In the genomic region with DNA sequence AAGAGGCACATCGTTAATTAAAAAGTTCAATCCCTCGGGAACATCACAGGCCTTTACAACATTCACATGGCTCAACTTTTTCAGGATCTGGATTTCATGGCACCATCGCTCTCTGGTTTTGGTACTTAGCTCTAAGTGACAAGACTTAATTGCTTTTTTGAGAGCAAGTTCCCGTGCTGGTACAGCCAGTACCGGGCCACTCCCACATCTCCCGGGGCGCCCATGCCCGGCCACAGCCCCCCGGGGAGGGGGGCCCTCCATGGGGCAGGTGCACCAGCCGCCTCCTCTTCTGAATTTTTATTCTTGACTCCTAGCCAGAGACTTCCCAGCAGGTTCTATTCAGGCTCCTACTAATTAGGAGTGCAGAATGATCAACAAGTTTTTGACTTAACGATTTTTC, we compare ENCODE assay signal across 25 mouse cellular contexts. TPM values are rescaled to one million over a fixed set of nuclear protein-coding genes. Genes with fewer than 3 reads are reported as not detected.
A peak's percentile ranks its signal among the peaks of the same experiment; 100 is the strongest.
DNase-seq lines count a peak whose midpoint lies in the region; ATAC-seq and TF ChIP-seq lines count a peak whose summit lies in the region.
"Had no signal": no experiment of that assay in that cellular context is flagged by ENCODE, and none has a peak within 500 bp of the region (broad histone marks: within the 10 kb centered on the region; RNA-seq: fewer than 3 reads in every experiment).

No protein-coding gene starts in this region.

- H3K4me2 ChIP-seq in embryonic facial prominence, embryonic 15.5 days (replicated peaks) = no peak overlapping the region
- no peak overlapping the region for H3K4me2 ChIP-seq in midbrain, embryonic 11.5 days
- H3K4me2 ChIP-seq in midbrain, postnatal 0 days (ENCODE audit: low read depth, low read length, poor library complexity, severe bottlenecking) = no peak overlapping the region
- H3K4me2 ChIP-seq: embryonic facial prominence, embryonic 12.5 days; forebrain, embryonic 12.5 days; forebrain, embryonic 15.5 days had no signal

- H3K9ac ChIP-seq in embryonic facial prominence, embryonic 15.5 days = no peak overlapping the region
- no peak overlapping the region for H3K9ac ChIP-seq in midbrain, embryonic 11.5 days (ENCODE audit: low read length)
- H3K9ac ChIP-seq in midbrain, postnatal 0 days (replicated peaks; ENCODE audit: low read length, poor library complexity, severe bottlenecking) = no peak overlapping the region
- H3K9ac ChIP-seq: embryonic facial prominence, embryonic 12.5 days; forebrain, embryonic 12.5 days; forebrain, embryonic 15.5 days had no signal

- no peaks in the 10 kb centered on the region for H3K27me3 ChIP-seq in embryonic facial prominence, embryonic 15.5 days
- no peaks in the 10 kb centered on the region for H3K27me3 ChIP-seq in embryonic facial prominence, embryonic 10.5 days (replicated peaks; ENCODE audit: low read depth, poor library complexity, severe bottlenecking)
- H3K27me3 ChIP-seq in midbrain, embryonic 11.5 days (ENCODE audit: control insufficient read depth, insufficient read depth, low read length) = no peaks in the 10 kb centered on the region
- no peaks in the 10 kb centered on the region for H3K27me3 ChIP-seq in midbrain, postnatal 0 days (ENCODE audit: insufficient read depth, low read length)
- H3K27me3 ChIP-seq: CH12.LX; embryonic facial prominence, embryonic 12.5 days; forebrain, embryonic 12.5 days; forebrain, embryonic 15.5 days had no signal

- no peak overlapping the region for H3K4me3 ChIP-seq in embryonic facial prominence, embryonic 15.5 days (replicated peaks)
- no peak overlapping the region for H3K4me3 ChIP-seq in embryonic facial prominence, embryonic 10.5 days
- no peak overlapping the region for H3K4me3 ChIP-seq in midbrain, embryonic 11.5 days (ENCODE audit: low read depth, low read length)
- H3K4me3 ChIP-seq in midbrain, postnatal 0 days (ENCODE audit: low read depth, low read length) = no peak overlapping the region
- H3K4me3 ChIP-seq: embryonic facial prominence, embryonic 12.5 days; erythroblast, embryonic 14.5 days; forebrain, embryonic 10.5 days; forebrain, embryonic 12.5 days; forebrain, embryonic 15.5 days had no signal

- DNase-seq in embryonic facial prominence, embryonic 10.5 days (ENCODE audit: low spot score) = no peak
- peak; percentile 74 for DNase-seq in heart, adult 11 months
- no peak for DNase-seq in heart, adult 9 months (ENCODE audit: low spot score in 2 of 2)
- peak; percentile 17 for DNase-seq in midbrain, embryonic 11.5 days (ENCODE audit: low spot score, missing footprints)
- DNase-seq in midbrain, postnatal 0 days (ENCODE audit: low spot score) = no peak
- DNase-seq: adrenal gland, adult 2 months; adrenal gland, postnatal 10 days; adrenal gland, postnatal 25 days; B cell, adult 2 months; cerebellum, adult 11 months; cerebellum, adult 18-20 months; cerebellum, adult 8-10 months; cerebellum, adult 9-11 months; cerebellum, postnatal 14 days; cerebellum, postnatal 36 days; embryo, embryonic 11 days had no signal

- H3K9me3 ChIP-seq in embryonic facial prominence, embryonic 15.5 days (replicated peaks) = no peaks in the 10 kb centered on the region
- no peaks in the 10 kb centered on the region for H3K9me3 ChIP-seq in embryonic facial prominence, embryonic 10.5 days
- no peaks in the 10 kb centered on the region for H3K9me3 ChIP-seq in midbrain, embryonic 11.5 days (ENCODE audit: control insufficient read depth, low read length)
- no peaks in the 10 kb centered on the region for H3K9me3 ChIP-seq in midbrain, postnatal 0 days (ENCODE audit: low read length)
- H3K9me3 ChIP-seq: embryonic facial prominence, embryonic 12.5 days; forebrain, embryonic 10.5 days; forebrain, embryonic 12.5 days; forebrain, embryonic 15.5 days; G1E had no signal

- no peaks in the 10 kb centered on the region for H3K4me1 ChIP-seq in embryonic facial prominence, embryonic 15.5 days
- H3K4me1 ChIP-seq in embryonic facial prominence, embryonic 10.5 days = no peaks in the 10 kb centered on the region
- no peaks in the 10 kb centered on the region for H3K4me1 ChIP-seq in midbrain, embryonic 11.5 days (ENCODE audit: control insufficient read depth, insufficient read depth, low read length)
- H3K4me1 ChIP-seq in midbrain, postnatal 0 days (ENCODE audit: insufficient read depth, low read length) = no peaks in the 10 kb centered on the region
- H3K4me1 ChIP-seq: embryonic facial prominence, embryonic 12.5 days; forebrain, embryonic 12.5 days; forebrain, embryonic 15.5 days had no signal

- H3K27ac ChIP-seq in embryonic facial prominence, embryonic 15.5 days (replicated peaks) = no peak overlapping the region
- no peak overlapping the region for H3K27ac ChIP-seq in embryonic facial prominence, embryonic 10.5 days (replicated peaks)
- H3K27ac ChIP-seq in midbrain, embryonic 11.5 days (ENCODE audit: low read depth, low read length) = no peak overlapping the region
- H3K27ac ChIP-seq in midbrain, postnatal 0 days (ENCODE audit: low read depth, low read length) = no peak overlapping the region
- H3K27ac ChIP-seq: embryonic facial prominence, embryonic 12.5 days; forebrain, embryonic 10.5 days; forebrain, embryonic 12.5 days; forebrain, embryonic 15.5 days had no signal

- ATAC-seq in embryonic facial prominence, embryonic 15.5 days (ENCODE audit: insufficient number of reproducible peaks, low FRiP score, low TSS enrichment, low read depth) = 0 out of 2 replicates have a peak, but pooled peaks have one; percentile 39
- ATAC-seq in midbrain, embryonic 11.5 days (ENCODE audit: low FRiP score) = no peak
- ATAC-seq in midbrain, postnatal 0 days (ENCODE audit: low FRiP score) = no peak
- ATAC-seq: CD4-positive, CD25-positive, alpha-beta regulatory T cell, adult 4 months; forebrain, embryonic 15.5 days had no signal

- H3K36me3 ChIP-seq in embryonic facial prominence, embryonic 15.5 days = no peaks in the 10 kb centered on the region
- peaks cover 37% of the 10 kb centered on the region for H3K36me3 ChIP-seq in embryonic facial prominence, embryonic 10.5 days (replicated peaks)
- H3K36me3 ChIP-seq in midbrain, embryonic 11.5 days (ENCODE audit: control insufficient read depth, insufficient read depth, low read length) = no peaks in the 10 kb centered on the region; the same call in 1 of the 2 replicates
- peaks cover 11% of the 10 kb centered on the region for H3K36me3 ChIP-seq in midbrain, postnatal 0 days (ENCODE audit: insufficient read depth, low read length)

- no peak for TF ChIP-seq CTCF in midbrain, postnatal 0 days (IDR thresholded peaks at IDR 0.05)

- WGBS in embryonic facial prominence, embryonic 15.5 days = 81% methylated on average over 11 of the region's 11 CpGs
- 86% methylated on average over 11 of the region's 11 CpGs for WGBS in embryonic facial prominence, embryonic 10.5 days
- 82% methylated on average over 11 of the region's 11 CpGs for WGBS in midbrain, embryonic 11.5 days
- WGBS in midbrain, postnatal 0 days = 82% methylated on average over 11 of the region's 11 CpGs

RNA-seq across cellular contexts. Expression of gene Nxpe3, which starts 10.8 kb away (rescaled TPM):
- polyA plus RNA-seq in embryonic facial prominence, embryonic 15.5 days (2015; fragmentation: Nextera tagmentation; extraction: Ambion mirVana) = 0.67 and 0.70 TPM in 2 replicates
- 0.96 and 1.1 TPM in 2 replicates for polyA plus RNA-seq in embryonic facial prominence, embryonic 10.5 days (2016; fragmentation: Nextera tagmentation; extraction: Ambion mirVana)
- 1.1 TPM in 2 replicates for polyA plus RNA-seq in midbrain, embryonic 11.5 days (2014; fragmentation: Nextera tagmentation; extraction: Ambion mirVana)
- 2.0 and 2.7 TPM in 2 replicates for total RNA-seq in midbrain, postnatal 0 days (2014; rRNA removed)
- 0.77 and 1.1 TPM in 2 replicates for polyA plus RNA-seq in midbrain, postnatal 0 days (2015; fragmentation: Nextera tagmentation; extraction: Ambion mirVana)

RNA-seq across cellular contexts. Expression of gene Nfkbiz, which starts 45.5 kb away (rescaled TPM):
- polyA plus RNA-seq in embryonic facial prominence, embryonic 15.5 days (2015; fragmentation: Nextera tagmentation; extraction: Ambion mirVana) = 5.8 and 6.4 TPM in 2 replicates
- 2.1 and 2.8 TPM in 2 replicates for polyA plus RNA-seq in embryonic facial prominence, embryonic 10.5 days (2016; fragmentation: Nextera tagmentation; extraction: Ambion mirVana)
- polyA plus RNA-seq in midbrain, embryonic 11.5 days (2014; fragmentation: Nextera tagmentation; extraction: Ambion mirVana) = 1.3 and 1.8 TPM in 2 replicates
- 2.6 and 3.2 TPM in 2 replicates for total RNA-seq in midbrain, postnatal 0 days (2014; rRNA removed)
- polyA plus RNA-seq in midbrain, postnatal 0 days (2015; fragmentation: Nextera tagmentation; extraction: Ambion mirVana) = 0.96 and 1.3 TPM in 2 replicates

RNA-seq across cellular contexts. Expression of gene Cep97, which starts 50.4 kb away (rescaled TPM):
- 11.1 and 12.0 TPM in 2 replicates for polyA plus RNA-seq in embryonic facial prominence, embryonic 15.5 days (2015; fragmentation: Nextera tagmentation; extraction: Ambion mirVana)
- polyA plus RNA-seq in embryonic facial prominence, embryonic 10.5 days (2016; fragmentation: Nextera tagmentation; extraction: Ambion mirVana) = 17.6 and 17.9 TPM in 2 replicates
- 18.3 and 19.7 TPM in 2 replicates for polyA plus RNA-seq in midbrain, embryonic 11.5 days (2014; fragmentation: Nextera tagmentation; extraction: Ambion mirVana)
- 7.7 and 11.5 TPM in 2 replicates for total RNA-seq in midbrain, postnatal 0 days (2014; rRNA removed)
- polyA plus RNA-seq in midbrain, postnatal 0 days (2015; fragmentation: Nextera tagmentation; extraction: Ambion mirVana) = 6.1 and 6.8 TPM in 2 replicates

Comparison
In these comparisons a context has a peak if more than half of its experiments do, and no peak if none do; other contexts are left out.
1. DNase-seq: peak in heart, adult 11 months (single experiment) and midbrain, embryonic 11.5 days (single experiment); none in embryonic facial prominence, embryonic 10.5 days (single experiment), heart, adult 9 months (0 of 2) and midbrain, postnatal 0 days (single experiment).